11 mouse cellular contexts compared by ENCODE assay signal in genomic region chr13:28690511-28691160, GRCm38 (mm10).
DNase-seq lines count a peak whose midpoint lies in the region; ATAC-seq and TF ChIP-seq lines count a peak whose summit lies in the region.
"Had no signal": no experiment of that assay in that cellular context is flagged by ENCODE, and none has a peak within 500 bp of the region (broad histone marks: within the 10 kb centered on the region; RNA-seq: fewer than 3 reads in every experiment).

No protein-coding gene starts in this region.

- H3K9ac ChIP-seq in lung, embryonic 14.5 days, result no peak overlapping the region
- no peak overlapping the region for H3K9ac ChIP-seq in forebrain, postnatal 0 days
- no peak overlapping the region for H3K9ac ChIP-seq in neural tube, embryonic 14.5 days (replicated peaks; ENCODE audit: low read depth, low read length)
- H3K9ac ChIP-seq: liver, embryonic 12.5 days had no signal

- H3K36me3 ChIP-seq in lung, embryonic 14.5 days (ENCODE audit: insufficient read depth), result no peaks in the 10 kb centered on the region
- no peaks in the 10 kb centered on the region for H3K36me3 ChIP-seq in forebrain, postnatal 0 days (ENCODE audit: insufficient read depth)
- H3K36me3 ChIP-seq in neural tube, embryonic 14.5 days (ENCODE audit: control insufficient read depth, insufficient read depth, low read length), result no peaks in the 10 kb centered on the region
- H3K36me3 ChIP-seq: G1E; liver, embryonic 12.5 days had no signal

- H3K27ac ChIP-seq in lung, embryonic 14.5 days (ENCODE audit: low read depth), result peak overlapping the region; percentile 77
- H3K27ac ChIP-seq in forebrain, postnatal 0 days (ENCODE audit: low read depth, low read length), result no peak overlapping the region
- no peak overlapping the region for H3K27ac ChIP-seq in neural tube, embryonic 14.5 days (ENCODE audit: low read depth, low read length)
- H3K27ac ChIP-seq: liver, embryonic 12.5 days had no signal

- 64% methylated on average over 5 of the region's 5 CpGs for WGBS in lung, embryonic 14.5 days
- WGBS in lung, adult 2 months, result 87% methylated on average over 5 of the region's 5 CpGs
- 38% methylated on average over 5 of the region's 5 CpGs for WGBS in forebrain, postnatal 0 days
- 68% methylated on average over 5 of the region's 5 CpGs for WGBS in neural tube, embryonic 14.5 days

- H3K4me1 ChIP-seq in lung, embryonic 14.5 days (ENCODE audit: insufficient read depth), result peaks cover 10% of the 10 kb centered on the region; the same call in 1 of the 2 replicates
- H3K4me1 ChIP-seq in lung, adult 2 months (ENCODE audit: control insufficient read depth, insufficient read depth, low read length), result peaks cover 4% of the 10 kb centered on the region; the same call in 1 of the 2 replicates
- no peaks in the 10 kb centered on the region for H3K4me1 ChIP-seq in forebrain, postnatal 0 days (ENCODE audit: insufficient read depth)
- H3K4me1 ChIP-seq in neural tube, embryonic 14.5 days (ENCODE audit: control insufficient read depth, insufficient read depth, low read length), result no peaks in the 10 kb centered on the region
- H3K4me1 ChIP-seq: liver, embryonic 12.5 days had no signal

- no peaks in the 10 kb centered on the region for H3K9me3 ChIP-seq in lung, embryonic 14.5 days (ENCODE audit: low read depth, low read length)
- H3K9me3 ChIP-seq in forebrain, postnatal 0 days (ENCODE audit: low read length), result no peaks in the 10 kb centered on the region
- H3K9me3 ChIP-seq in neural tube, embryonic 14.5 days (ENCODE audit: control insufficient read depth, low read length), result no peaks in the 10 kb centered on the region
- H3K9me3 ChIP-seq: G1E; liver, embryonic 12.5 days had no signal

- H3K4me3 ChIP-seq in lung, embryonic 14.5 days (ENCODE audit: low read depth, low read length), result no peak overlapping the region
- H3K4me3 ChIP-seq in lung, adult 2 months (replicated peaks; ENCODE audit: extremely low read depth, low read depth, low read length), result no peak overlapping the region
- H3K4me3 ChIP-seq in forebrain, postnatal 0 days (ENCODE audit: low read depth, low read length), result no peak overlapping the region
- H3K4me3 ChIP-seq in neural tube, embryonic 14.5 days (ENCODE audit: low read depth, low read length), result no peak overlapping the region
- H3K4me3 ChIP-seq: liver, embryonic 12.5 days had no signal

- no peak for TF ChIP-seq POLR2A in lung, adult 2 months (IDR thresholded peaks at IDR 0.05; ENCODE audit: borderline replicate concordance, extremely low read depth, low read depth, low read length)

- H3K27me3 ChIP-seq in lung, embryonic 14.5 days (ENCODE audit: insufficient read depth, low read length), result no peaks in the 10 kb centered on the region
- H3K27me3 ChIP-seq in forebrain, postnatal 0 days (ENCODE audit: insufficient read depth, low read length), result no peaks in the 10 kb centered on the region
- H3K27me3 ChIP-seq in neural tube, embryonic 14.5 days (ENCODE audit: control insufficient read depth, insufficient read depth, low read length), result no peaks in the 10 kb centered on the region
- H3K27me3 ChIP-seq: liver, embryonic 12.5 days had no signal

- no peak overlapping the region for H3K4me2 ChIP-seq in lung, embryonic 14.5 days
- H3K4me2 ChIP-seq in forebrain, postnatal 0 days (ENCODE audit: low read depth), result no peak overlapping the region
- no peak overlapping the region for H3K4me2 ChIP-seq in neural tube, embryonic 14.5 days (ENCODE audit: low read depth, low read length)
- H3K4me2 ChIP-seq: liver, embryonic 12.5 days had no signal

- DNase-seq in lung, embryonic 14.5 days, result peak; percentile 28
- DNase-seq in lung, adult 2 months, result no peak
- peak; percentile 54 for DNase-seq in embryo, embryonic 9.5 days (ENCODE audit: extremely low spot score)
- DNase-seq in forebrain, postnatal 0 days, result no peak
- DNase-seq in urinary bladder, postnatal 10 days (ENCODE audit: low spot score), result no peak
- DNase-seq in ovary, postnatal 36 days (ENCODE audit: low spot score), result no peak
- DNase-seq in cerebellum, adult 11 months, result no peak
- DNase-seq: kidney, adult 18-20 months had no signal

- TF ChIP-seq CTCF in lung, embryonic 14.5 days (IDR thresholded peaks at IDR 0.05; ENCODE audit: low read depth), result no peak
- TF ChIP-seq CTCF in lung, adult 2 months (IDR thresholded peaks at IDR 0.05; ENCODE audit: insufficient read depth, low read length), result no peak
- no peak for TF ChIP-seq CTCF in forebrain, postnatal 0 days (IDR thresholded peaks at IDR 0.05; ENCODE audit: low read depth)

- ATAC-seq in lung, embryonic 14.5 days (ENCODE audit: insufficient read depth), result peak; percentile 44; the same call in 1 of the 2 replicates
- ATAC-seq in forebrain, postnatal 0 days, result 0 out of 2 replicates have a peak, but pooled peaks have one; percentile 18
- 0 out of 2 replicates have a peak, but pooled peaks have one; percentile 34 for ATAC-seq in neural tube, embryonic 14.5 days (ENCODE audit: low read depth)
- ATAC-seq: liver, embryonic 12.5 days had no signal

Comparison
In these comparisons a context has a peak if more than half of its experiments do, and no peak if none do; other contexts are left out.
1. DNase-seq: peak in lung, embryonic 14.5 days (single experiment) and embryo, embryonic 9.5 days (single experiment); none in lung, adult 2 months (single experiment), forebrain, postnatal 0 days (single experiment), urinary bladder, postnatal 10 days (single experiment), ovary, postnatal 36 days (single experiment) and cerebellum, adult 11 months (single experiment).
2. Peak in every context shown above with its lines, with median percentiles within 50 percentile points of each other: ATAC-seq.